Mouse (Mus musculus) heart, embryonic 14.5 days (tissue): ENCODE results near the gene Pidd1. TPM values are rescaled to one million over a fixed set of nuclear protein-coding genes. Genes with fewer than 3 reads are reported as not detected.
A peak's percentile ranks its signal among the peaks of the same experiment; 100 is the strongest.

Experiments
- ATAC-seq: fragments of 200-750 bp; cut with Nextera tagmentation; 2 replicates; pipeline ENCODE4 v1.8.0; 2017; ENCODE audit warnings: low read depth, moderate TSS enrichment; ENCODE audit not compliant: insufficient number of reproducible peaks, insufficient read depth, low FRiP score
- H3K27ac ChIP-seq, 2 experiments: fragments of 200-500 bp in 1 of 2; fragments of 300-500 bp in 1 of 2; sonication (generic) in 1 of 2; replicated peaks in 1 of 2; 2 replicates each; pipeline ENCODE4 v1.5.1; 2012 to 2014; ENCODE audit warnings: low read depth in 2 of 2, low read length in 2 of 2, control low read depth in 1 of 2, mild to moderate bottlenecking in 1 of 2, mixed read lengths in 1 of 2; ENCODE audit not compliant: control insufficient read depth in 1 of 2, insufficient read depth in 1 of 2
- H3K27me3 ChIP-seq: fragments of 300-500 bp; sonication (generic); 2 replicates; pipeline ENCODE4 v1.6.1; 2014; ENCODE audit warnings: mild to moderate bottlenecking, low read length, control low read depth; ENCODE audit not compliant: control insufficient read depth, insufficient read depth
- H3K36me3 ChIP-seq: fragments of 300-500 bp; sonication (generic); 2 replicates; pipeline ENCODE4 v1.6.1; 2014; ENCODE audit warnings: mild to moderate bottlenecking, control low read depth, low read length, mixed read lengths; ENCODE audit not compliant: control insufficient read depth, insufficient read depth
- H3K4me1 ChIP-seq, 2 experiments: fragments of 200-500 bp in 1 of 2; fragments of 300-500 bp in 1 of 2; sonication (generic) in 1 of 2; 2 replicates each; pipeline ENCODE4 v1.6.1; 2012 to 2014; ENCODE audit warnings: low read length in 2 of 2, control low read depth in 1 of 2, mixed read lengths in 1 of 2; ENCODE audit not compliant: control insufficient read depth in 2 of 2, insufficient read depth in 2 of 2
- H3K4me2 ChIP-seq: fragments of 300-500 bp; sonication (generic); 2 replicates; pipeline ENCODE4 v1.6.1; 2014; ENCODE audit warnings: mild to moderate bottlenecking, low read length
- H3K4me3 ChIP-seq, 2 experiments: fragments of 200-500 bp in 1 of 2; fragments of 300-500 bp in 1 of 2; sonication (generic) in 1 of 2; 2 replicates each; pipeline ENCODE4 v1.5.1; 2012 to 2014; ENCODE audit warnings: low read length in 2 of 2, mild to moderate bottlenecking in 2 of 2, control low read depth in 1 of 2, low read depth in 1 of 2, moderate library complexity in 1 of 2; ENCODE audit not compliant: control insufficient read depth in 1 of 2, insufficient read depth in 1 of 2
- H3K9ac ChIP-seq: fragments of 300-500 bp; sonication (generic); 2 replicates; pipeline ENCODE4 v1.6.1; 2014; ENCODE audit warnings: mild to moderate bottlenecking, low read length
- H3K9me3 ChIP-seq: fragments of 300-500 bp; sonication (generic); 2 replicates; pipeline ENCODE4 v1.6.1; 2016; ENCODE audit warnings: low read length, control low read depth; ENCODE audit not compliant: control insufficient read depth
- WGBS: fragments of 180-500 bp; shearing (Covaris S2); extraction: QIAGEN DNeasy Blood & Tissue Kit; methylation state at CpG from one replicate; pipeline ENCODE4 v1.1.7; 2014; 5-methylcytosine and 5-hydroxymethylcytosine counted together
- polyA plus RNA-seq: library from polyadenylated mRNA; unstranded; fragments of >200 nt; fragmentation: Nextera tagmentation; extraction: Ambion mirVana; gene quantifications from 2 replicates; pipeline ENCODE4 v1.2.1, GENCODE M21; 2014

Gene Pidd1
- polyA plus RNA-seq, 1 experiment from 2014 or later: 6.1 TPM

DNA sequence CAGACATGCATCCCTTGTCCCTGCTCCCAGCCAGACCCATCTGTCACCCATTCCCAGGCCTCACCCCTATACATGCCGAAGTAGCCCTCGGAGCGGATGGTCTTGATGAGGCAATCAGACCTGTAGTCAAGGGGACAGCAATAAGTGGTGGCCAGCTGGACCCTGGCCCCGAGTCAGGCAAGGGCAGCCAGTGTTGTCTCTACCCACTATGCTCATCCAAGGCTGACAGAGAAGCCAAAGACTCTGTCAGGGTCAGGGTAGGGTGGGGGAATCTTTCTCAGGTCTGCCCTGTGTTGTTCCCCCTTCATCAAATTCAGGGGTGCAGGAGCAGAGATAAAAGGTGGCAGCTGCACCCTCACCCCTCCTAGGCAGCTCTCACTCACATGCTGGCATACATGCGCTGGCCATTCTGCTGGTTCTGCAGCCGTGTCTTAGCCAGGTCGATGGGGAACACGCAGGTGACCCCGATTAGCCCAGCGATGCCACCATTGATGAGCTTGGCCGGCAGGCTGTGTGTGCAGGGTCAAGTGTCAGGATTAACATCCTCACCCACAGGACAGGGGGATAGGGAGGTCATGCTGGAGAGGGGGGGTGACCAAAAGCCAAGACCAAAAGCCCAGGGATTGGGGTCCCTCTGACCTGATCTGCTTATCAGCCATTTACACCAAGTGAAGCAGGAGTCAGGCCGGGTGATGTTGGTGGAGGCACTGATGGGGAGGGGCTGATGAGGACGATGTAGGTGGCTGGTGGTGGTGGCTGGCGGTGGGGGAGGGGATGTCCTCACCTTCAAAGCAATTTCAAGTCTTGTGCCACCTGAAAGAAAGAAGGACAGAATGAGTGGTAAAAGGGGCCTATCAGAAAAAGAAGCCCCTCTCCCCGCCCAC, 10.1 kb downstream of the Pidd1 start:
- ATAC-seq: no peak
- H3K4me2 ChIP-seq: peak overlapping the region; percentile 81
- H3K4me1 ChIP-seq: peaks cover 34 to 47% of the 10 kb centered on the region in 2 experiments
- peak overlapping the region; percentile 50 to 58 for H3K4me3 ChIP-seq
- 78% methylated on average over 15 of the region's 15 CpGs for WGBS
- H3K27me3 ChIP-seq: no peaks in the 10 kb centered on the region
- H3K36me3 ChIP-seq: peaks cover 43% of the 10 kb centered on the region
- H3K27ac ChIP-seq: no peak overlapping the region
- peak overlapping the region; percentile 73 for H3K9ac ChIP-seq
- H3K9me3 ChIP-seq: no peaks in the 10 kb centered on the region

DNA sequence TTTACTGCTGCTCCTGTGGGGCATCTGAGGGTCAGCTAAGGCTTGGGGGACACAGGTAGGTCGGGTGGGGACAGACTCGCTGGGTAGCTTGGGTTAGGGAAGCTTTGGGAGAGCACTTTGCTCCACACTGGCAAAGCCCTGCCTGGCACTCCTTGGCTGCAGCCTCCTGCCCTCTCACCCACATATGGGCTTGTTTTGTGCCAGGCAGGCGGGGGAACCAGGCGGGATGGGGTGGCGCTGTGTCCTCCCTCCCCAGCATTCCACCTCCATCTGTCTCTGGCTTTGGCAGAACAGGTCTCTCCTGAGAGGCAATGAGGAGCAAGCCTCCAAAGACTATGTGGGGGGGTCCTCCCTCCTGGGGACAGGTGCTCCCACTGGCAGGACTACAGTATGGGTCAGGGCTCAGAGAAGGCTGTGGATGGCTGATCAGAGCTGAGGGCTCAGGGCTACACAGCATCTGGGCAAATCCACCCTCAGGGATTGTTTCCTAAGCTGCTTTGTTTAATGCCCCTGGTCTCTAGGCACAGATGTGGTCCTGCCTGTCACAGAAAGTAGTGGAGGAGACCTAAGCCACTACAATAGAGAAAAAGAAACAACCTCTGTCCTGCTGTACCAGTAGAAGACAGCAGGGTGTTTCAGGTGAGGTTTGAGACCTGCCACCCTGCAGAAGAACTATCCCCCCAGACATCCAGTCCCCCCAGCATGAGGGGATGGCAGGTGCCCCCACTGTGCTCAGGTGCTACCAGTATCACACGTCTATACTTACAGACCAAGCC, 10.9 kb downstream of the Pidd1 start:
- H3K4me1 ChIP-seq: peaks cover 38 to 52% of the 10 kb centered on the region in 2 experiments
- H3K27ac ChIP-seq: no peak overlapping the region
- H3K4me3 ChIP-seq: no peak overlapping the region
- no peaks in the 10 kb centered on the region for H3K9me3 ChIP-seq
- peaks cover 34% of the 10 kb centered on the region for H3K36me3 ChIP-seq
- H3K4me2 ChIP-seq: no peak overlapping the region
- no peak for ATAC-seq
- no peaks in the 10 kb centered on the region for H3K27me3 ChIP-seq
- H3K9ac ChIP-seq: no peak overlapping the region
- WGBS: 88% methylated on average over 6 of the region's 6 CpGs

DNA sequence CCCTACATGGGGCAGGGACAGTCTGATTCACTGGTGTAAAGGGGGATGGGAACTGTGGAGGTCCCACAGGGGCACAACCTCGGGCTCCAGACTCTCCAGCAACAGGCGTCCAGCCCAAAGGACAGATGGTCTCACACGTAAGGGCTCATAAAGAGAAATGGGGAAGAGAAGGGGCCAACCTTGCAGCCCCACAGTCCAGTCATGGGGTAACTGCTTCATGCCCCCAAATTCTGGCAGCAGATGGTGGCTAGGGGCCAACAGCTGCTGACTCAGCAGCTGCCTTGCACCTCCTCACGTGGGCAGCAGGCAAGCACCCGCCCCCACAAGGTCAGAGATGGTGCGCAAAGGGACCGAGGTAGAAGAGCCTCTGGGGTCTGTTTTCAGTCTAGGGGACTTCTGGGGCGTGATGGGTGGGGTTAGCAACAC, 11.6 kb downstream of the Pidd1 start:
- Histone ChIP-seq H3K4me1 (peaks cover 38 to 49% of the 10 kb centered on the region in 2 experiments), H3K9ac (no peak overlapping the region), H3K9me3 (no peaks in the 10 kb centered on the region), H3K27me3 (no peaks in the 10 kb centered on the region), H3K4me3 (no peak overlapping the region), H3K4me2 (no peak overlapping the region), H3K27ac (no peak overlapping the region), H3K36me3 (peaks cover 34% of the 10 kb centered on the region)
- WGBS: 77% methylated on average over 8 of the region's 8 CpGs
- ATAC-seq: no peak

DNA sequence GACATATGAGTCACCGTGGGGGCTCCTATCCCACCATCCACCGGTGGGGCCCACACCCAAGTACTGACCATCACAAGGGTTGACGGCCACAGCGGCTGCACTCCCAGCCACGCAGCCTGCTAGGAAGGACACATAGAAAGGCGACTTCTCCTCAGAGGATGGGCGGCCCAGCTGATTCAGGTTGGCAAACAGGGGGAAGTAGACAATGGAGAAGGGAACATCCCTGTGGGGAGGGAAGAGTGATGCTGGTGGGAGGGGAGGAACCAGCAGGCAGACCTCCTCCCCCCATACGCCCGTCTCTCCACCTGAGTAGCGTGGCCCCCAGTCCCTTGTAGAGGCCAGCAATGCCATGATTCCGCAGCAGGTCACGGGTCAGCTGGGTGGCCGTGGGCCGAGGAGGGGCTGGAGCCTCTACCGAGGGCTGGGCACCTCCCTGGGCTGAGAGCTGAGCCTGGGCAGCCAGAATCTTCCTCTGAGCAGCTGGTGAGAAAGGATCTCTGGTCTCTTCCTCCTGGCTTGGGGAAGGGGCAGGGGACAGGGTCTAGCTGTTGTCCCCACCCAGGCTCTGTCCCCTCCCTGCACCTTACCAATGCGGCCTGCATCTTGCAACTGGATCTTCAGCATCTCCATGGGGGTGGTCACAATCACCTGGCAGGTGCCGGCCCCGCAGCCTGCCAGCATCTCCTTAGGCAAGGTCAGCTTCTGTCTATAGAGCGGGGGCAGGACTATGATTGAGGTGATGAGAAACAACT, 12.2 kb downstream of the Pidd1 start:
- Histone ChIP-seq H3K9me3 (no peaks in the 10 kb centered on the region), H3K36me3 (peaks cover 34% of the 10 kb centered on the region), H3K27me3 (no peaks in the 10 kb centered on the region), H3K9ac (no peak overlapping the region), H3K4me2 (no peak overlapping the region), H3K4me1 (peaks cover 33 to 46% of the 10 kb centered on the region in 2 experiments), H3K4me3 (no peak overlapping the region), H3K27ac (no peak overlapping the region)
- 92% methylated on average over 19 of the region's 19 CpGs for WGBS
- ATAC-seq: no peak

DNA sequence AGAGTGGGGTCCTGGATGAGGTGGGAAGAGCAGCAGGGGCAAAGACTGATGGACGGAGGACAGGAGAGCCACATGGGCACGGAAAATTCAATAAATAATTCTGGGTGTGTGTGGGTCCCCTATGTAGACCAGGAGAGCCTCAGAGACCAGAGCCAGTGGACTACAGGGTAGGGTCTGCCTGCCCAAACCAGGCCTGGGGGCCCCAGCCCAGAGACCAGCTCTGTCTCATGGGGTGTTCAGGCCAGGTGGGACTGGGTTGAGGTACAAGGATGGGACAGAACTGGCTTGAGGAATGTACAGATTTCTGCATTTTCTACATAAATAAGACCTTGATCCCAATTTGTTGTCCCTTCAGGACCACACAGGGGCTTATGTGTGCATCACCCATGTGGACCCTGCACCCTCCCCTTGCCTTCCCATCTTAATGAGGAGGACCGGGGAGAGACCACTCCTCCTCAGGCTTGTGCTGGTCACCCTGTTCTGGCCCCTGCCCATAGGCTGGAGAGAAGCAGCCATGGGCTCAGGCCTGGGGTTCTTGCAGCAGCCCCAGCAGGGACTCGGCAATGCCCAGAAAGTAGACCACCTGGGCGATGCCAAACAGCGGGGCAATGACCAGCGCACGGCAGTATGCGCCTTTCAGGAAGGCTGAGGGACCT, 13.1 kb downstream of the Pidd1 start:
- H3K36me3 ChIP-seq: peaks cover 34% of the 10 kb centered on the region
- H3K4me2 ChIP-seq: no peak overlapping the region
- H3K4me3 ChIP-seq: no peak overlapping the region
- H3K27ac ChIP-seq: peak overlapping the region in 1 of 2 experiments; percentile 55; a peak in 1 of 4 replicates
- H3K4me1 ChIP-seq: peaks cover 32 to 42% of the 10 kb centered on the region in 2 experiments
- H3K9me3 ChIP-seq: no peaks in the 10 kb centered on the region
- 92% methylated on average over 9 of the region's 9 CpGs for WGBS
- no peak for ATAC-seq
- no peaks in the 10 kb centered on the region for H3K27me3 ChIP-seq
- H3K9ac ChIP-seq: peak overlapping the region; percentile 51; the same call in 1 of the 2 replicates

DNA sequence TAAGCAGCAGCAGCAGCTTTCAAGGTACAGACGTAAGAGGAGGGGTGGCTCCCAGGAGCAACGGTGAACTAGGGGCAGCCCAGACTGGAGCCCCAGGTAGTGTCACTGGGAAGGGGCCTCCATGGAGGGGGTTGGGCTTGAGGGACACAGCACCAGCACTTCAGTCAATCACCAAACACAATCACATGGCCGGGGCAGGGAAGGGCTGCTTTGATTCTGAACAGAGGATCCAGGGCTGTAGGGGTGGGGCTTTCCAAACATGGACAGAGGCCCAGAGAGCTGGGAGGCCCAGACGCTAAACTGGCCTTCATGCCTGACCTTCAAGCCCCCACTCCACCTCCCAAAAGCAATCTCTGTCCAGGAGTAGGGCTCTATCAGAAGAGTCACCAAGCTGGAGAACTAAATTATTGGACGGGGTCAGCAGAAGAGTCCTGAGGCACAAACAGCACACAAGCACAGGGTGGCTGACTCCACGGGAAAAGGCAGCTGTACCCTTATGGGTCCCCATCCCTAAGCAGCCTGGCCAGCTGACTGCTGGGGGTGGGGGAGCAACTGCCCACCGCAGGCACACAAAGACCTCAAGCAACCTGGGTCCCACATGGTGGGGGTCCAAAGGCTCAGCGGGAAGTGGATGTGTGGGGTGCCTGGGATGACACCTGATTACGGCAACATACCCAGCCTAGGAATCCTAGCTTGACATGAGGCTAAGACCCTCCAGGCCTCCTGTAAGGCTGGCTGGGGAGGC, 13.8 kb downstream of the Pidd1 start:
- peak overlapping the region; percentile 51; the same call in 1 of the 2 replicates for H3K9ac ChIP-seq
- no peak for ATAC-seq
- no peaks in the 10 kb centered on the region for H3K27me3 ChIP-seq
- 42% methylated on average over 9 of the region's 9 CpGs for WGBS
- no peaks in the 10 kb centered on the region for H3K9me3 ChIP-seq
- peak overlapping the region; percentile 57 for H3K4me2 ChIP-seq
- H3K4me1 ChIP-seq: peaks cover 29 to 36% of the 10 kb centered on the region in 2 experiments
- no peak overlapping the region for H3K4me3 ChIP-seq
- H3K36me3 ChIP-seq: peaks cover 34% of the 10 kb centered on the region
- H3K27ac ChIP-seq: peak overlapping the region; percentile 39 to 55; a peak in 3 of 4 replicates
